Mouse (Mus musculus) G1E-ER4 (cell line): ENCODE data around the gene Aqp11. TPM values are rescaled to one million over a fixed set of nuclear protein-coding genes. Genes with fewer than 3 reads are reported as not detected.
A peak's percentile ranks its signal among the peaks of the same experiment; 100 is the strongest.

Source experiments
- GATA1 ChIP-seq: IDR thresholded peaks from one replicate; pipeline ENCODE4 v1.8.0; 2012; ENCODE audit warnings: low read length, inconsistent platforms
- polyA plus RNA-seq: library from polyadenylated mRNA; stranded (reverse); fragments of >175 nt; gene quantifications from 2 replicates; pipeline ENCODE4 v1.2.3, GENCODE M21; 2012

The Aqp11 gene
- polyA plus RNA-seq, 1 experiment = 3.6 TPM

GRCm38 (mm10) chr7:97756967-97757881, 19.1 kb upstream of the Aqp11 start:
- TF ChIP-seq GATA1 = no peak

GRCm38 (mm10) chr7:97749207-97750190, 11.4 kb upstream of the Aqp11 start:
- no peak for TF ChIP-seq GATA1

- no peak for TF ChIP-seq GATA1
Measured at GRCm38 (mm10) chr7:97748527-97749206, 10.6 kb upstream of the Aqp11 start.

- no peak for TF ChIP-seq GATA1
Measured at GRCm38 (mm10) chr7:97747787-97748497, 9.9 kb upstream of the Aqp11 start.

GRCm38 (mm10) chr7:97747176-97747707, 9.2 kb upstream of the Aqp11 start:
- no peak for TF ChIP-seq GATA1

GRCm38 (mm10) chr7:97745299-97745698, 7.2 kb upstream of the Aqp11 start:
- TF ChIP-seq GATA1 = no peak

GRCm38 (mm10) chr7:97741756-97742291, 3.7 kb upstream of the Aqp11 start:
- TF ChIP-seq GATA1 = no peak

- TF ChIP-seq GATA1 = no peak
Measured at GRCm38 (mm10) chr7:97740948-97741347, 2.9 kb upstream of the Aqp11 start.

- TF ChIP-seq GATA1 = no peak
Measured at GRCm38 (mm10) chr7:97737256-97737637, 842 bp downstream of the Aqp11 start.

GRCm38 (mm10) chr7:97735886-97736420, 2.1 kb downstream of the Aqp11 start:
- no peak for TF ChIP-seq GATA1

GRCm38 (mm10) chr7:97735021-97735420, 3.1 kb downstream of the Aqp11 start:
- no peak for TF ChIP-seq GATA1

GRCm38 (mm10) chr7:97733606-97734005, 4.5 kb downstream of the Aqp11 start:
- TF ChIP-seq GATA1 = peak; percentile 47

GRCm38 (mm10) chr7:97730427-97730826, 7.7 kb downstream of the Aqp11 start:
- TF ChIP-seq GATA1 = no peak
